Mouse (Mus musculus) regulatory T cell (primary cell): ENCODE data around the gene Hoxd8.

ENCODE experiments used
- in situ Hi-C: fragments of 300-600 bp; cut with MboI, MseI; formaldehyde crosslinking; loops from one replicate; pipeline ENCODE4 v1.15.1; 2025; ENCODE audit warnings: high pct_unique_total_duplicates

The Hoxd8 gene

DNA sequence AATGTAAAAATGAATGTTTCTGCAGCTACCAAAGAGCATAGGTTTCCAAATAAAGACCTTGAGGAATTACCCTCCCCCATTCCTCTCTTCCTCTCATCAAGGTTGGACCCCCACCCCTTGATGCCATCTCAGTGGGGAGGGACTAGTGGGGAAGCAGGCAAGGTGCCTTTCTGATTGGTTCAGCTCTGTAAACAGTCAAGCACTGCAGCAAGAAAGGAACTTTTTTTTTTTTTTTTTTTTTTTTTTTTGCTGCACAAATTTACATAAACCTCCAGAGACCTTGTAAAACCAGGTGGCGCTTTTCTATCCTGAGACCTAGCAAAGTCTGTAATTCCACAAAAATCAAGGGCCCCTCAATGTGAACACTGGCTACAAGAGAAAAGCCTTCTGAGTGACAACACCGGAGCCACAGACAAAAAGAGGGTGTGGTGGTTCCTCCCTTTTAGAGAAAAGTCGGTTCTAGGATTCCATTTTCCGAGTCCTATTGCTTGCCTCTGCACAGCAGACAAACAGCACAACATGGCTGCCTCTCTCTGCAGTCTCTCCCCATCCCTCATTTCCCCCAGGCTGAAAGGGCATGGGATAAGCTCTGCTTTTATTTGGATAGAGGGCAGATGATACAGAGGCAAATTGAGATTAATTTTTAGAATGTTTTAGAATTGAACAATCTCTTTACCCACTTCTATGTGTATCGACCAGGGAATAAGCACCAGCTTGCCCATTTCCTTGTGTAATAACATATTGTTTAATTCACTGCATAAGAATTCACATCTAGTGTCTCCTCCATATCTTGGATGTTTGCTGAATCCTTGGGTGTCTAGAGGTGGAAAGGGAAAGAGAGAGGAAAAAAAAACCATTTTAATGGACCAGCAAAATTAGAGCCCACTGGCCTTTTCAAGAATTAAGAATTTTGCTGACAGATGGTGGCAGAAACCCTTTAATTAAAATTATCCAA lies 5.3 kb downstream of the Hoxd8 start:
- in situ Hi-C loops: loop anchor here (10.0 kb wide), 1 partner anchor 115 kb away; the partner anchor contains the start of gene Mtx2

- in situ Hi-C loops: loop anchor here (10.0 kb wide), 1 partner anchor 114 kb away; the partner anchor contains the start of gene Mtx2
These were observed 6.6 kb downstream of the Hoxd8 start for GRCm38 (mm10) chr2:74710929-74711543.

GRCm38 (mm10) chr2:74711721-74712621 lies 7.6 kb downstream of the Hoxd8 start, which contains the start of the genes Hoxd3 and Hoxd4:
Gene Hoxd3 (plus strand): TSS chr2:74711927.
Gene Hoxd4 (plus strand): TSS chr2:74711929.
- in situ Hi-C loops: loop anchor here (10.0 kb wide), 1 partner anchor 113 kb away; the partner anchor contains the start of gene Mtx2

DNA sequence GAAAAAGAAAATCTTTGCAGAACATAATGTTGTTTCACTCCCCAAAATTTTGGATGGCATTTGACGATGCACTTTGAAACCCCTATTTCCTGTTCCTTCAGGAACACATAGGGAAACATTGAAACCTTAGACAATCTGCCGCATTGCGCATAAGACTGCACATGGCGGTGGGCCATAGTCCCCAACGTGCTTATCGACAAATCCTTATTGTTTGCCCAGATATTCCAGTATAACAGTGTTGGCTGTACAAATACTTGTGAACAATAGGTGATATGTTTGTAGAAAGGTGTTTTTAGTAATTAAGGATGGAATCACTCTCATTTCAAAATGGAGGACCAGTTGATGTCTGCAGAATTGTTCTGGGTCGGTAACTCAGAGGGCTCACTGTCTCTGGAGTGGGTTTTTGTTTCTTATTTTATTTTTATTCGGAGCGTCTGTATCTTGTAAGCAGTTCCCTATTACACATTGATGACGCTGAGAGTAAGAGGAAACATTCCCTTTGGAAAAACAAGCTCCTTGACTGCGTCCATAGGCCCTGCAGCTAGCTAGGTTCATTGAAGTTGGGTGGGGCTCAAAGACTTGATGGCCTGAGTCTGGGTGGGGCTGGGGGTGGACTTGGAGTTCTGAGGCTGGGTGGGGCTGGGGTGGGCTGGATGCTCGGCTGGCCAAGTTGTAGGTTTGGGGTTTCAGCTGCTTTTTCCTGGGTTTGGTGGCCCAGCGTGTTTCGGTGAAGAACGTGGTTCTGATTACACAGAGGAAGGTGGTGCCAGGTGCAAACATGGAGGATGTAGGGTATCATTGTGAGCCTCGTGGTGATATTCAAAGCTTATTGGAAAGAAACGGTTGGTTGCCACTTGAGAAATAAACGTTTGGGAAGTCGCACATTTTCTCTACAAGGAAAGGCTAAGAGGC lies 9.1 kb downstream of the Hoxd8 start:
- in situ Hi-C loops: loop anchor here (10.0 kb wide), 1 partner anchor 111 kb away; the partner anchor contains the start of gene Mtx2

DNA sequence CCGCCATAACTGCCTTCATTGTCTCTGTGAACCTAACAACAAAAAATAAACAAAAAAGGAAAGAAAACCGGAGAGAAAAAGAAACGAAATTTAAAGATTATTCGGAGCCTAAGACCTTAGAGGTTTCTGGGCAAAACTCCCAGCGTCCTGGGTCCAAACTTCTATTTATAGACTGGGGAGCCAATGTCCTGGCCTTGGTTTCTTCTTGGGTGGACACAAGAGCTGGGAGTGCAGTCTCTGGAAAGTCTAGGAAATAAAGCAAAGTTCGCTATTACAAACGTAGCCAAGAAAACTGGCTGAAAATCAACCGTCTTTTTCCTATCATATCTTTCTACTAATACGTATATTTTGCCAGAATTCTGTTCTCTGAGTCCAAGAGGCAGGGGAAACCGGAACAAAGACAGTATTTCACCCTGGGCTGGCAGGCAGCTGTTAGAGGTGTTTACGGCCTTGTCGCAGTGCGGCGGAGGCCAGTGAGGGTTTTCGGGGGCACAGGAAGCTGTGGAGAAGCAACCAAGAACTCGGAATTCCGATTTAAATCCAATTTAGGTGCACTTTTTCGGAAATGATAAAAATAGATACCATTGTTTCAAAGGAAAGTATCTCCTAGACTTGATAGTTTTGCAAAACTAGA lies 9.9 kb downstream of the Hoxd8 start:
- in situ Hi-C loops: loop anchor here (10.0 kb wide), 1 partner anchor 111 kb away; the partner anchor contains the start of gene Mtx2

DNA sequence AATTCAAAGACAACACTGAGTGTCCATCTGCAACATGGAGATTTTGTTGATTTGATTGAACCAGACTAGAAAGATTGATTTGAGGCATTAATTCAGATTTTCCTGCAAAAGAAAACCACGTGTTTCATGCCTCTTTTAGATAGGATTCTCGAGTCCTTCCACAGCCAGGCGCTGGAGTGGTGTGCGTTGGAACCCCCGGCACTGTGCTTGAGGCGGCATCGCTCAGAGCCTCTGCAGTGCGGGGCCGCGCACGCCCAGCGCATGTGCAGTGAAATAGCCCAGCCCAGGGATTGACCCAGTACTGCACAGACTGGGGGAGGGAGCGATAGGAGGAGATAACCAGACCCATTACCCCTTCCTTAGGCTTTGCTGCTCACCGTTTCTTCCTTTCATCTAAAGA lies 10.5 kb downstream of the Hoxd8 start:
- in situ Hi-C loops: loop anchor here (5.0 to 10.0 kb wide), 3 partner anchors 110 to 427 kb away; partner anchors contain the start of gene Mtx2

GRCm38 (mm10) chr2:74715504-74716241 lies 11.3 kb downstream of the Hoxd8 start:
- in situ Hi-C loops: loop anchor here (5.0 to 10.0 kb wide), 3 partner anchors 109 to 427 kb away; partner anchors contain the start of gene Mtx2

GRCm38 (mm10) chr2:74720384-74720783 lies 16.0 kb downstream of the Hoxd8 start:
- in situ Hi-C loops: no loop called here

DNA sequence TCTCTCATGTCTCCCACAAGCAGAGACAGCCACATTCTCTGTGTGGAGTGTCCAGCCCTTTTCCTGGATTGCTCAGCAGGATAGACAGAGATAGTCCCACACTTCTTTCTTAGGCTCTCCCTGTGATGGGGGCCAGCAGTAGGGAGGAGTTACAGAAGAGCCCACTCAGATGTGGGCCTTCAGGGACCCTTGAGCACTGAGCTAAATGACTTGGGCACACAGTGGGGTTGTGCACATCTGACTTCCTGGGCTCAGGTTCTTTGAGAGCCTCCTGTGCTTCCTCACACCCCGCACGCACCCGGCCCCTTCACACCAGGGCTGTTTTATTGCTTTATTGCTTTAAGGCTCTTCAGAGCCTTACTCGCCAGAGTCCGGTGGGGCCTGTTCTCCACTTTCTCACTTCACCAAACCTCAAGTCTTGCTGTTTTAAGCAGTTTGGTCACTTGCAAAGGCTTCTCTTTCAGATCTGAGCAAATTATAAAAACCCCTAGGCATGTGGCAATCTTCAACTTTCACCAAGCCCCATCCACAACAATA lies 16.6 kb downstream of the Hoxd8 start:
- in situ Hi-C loops: no loop called here

DNA sequence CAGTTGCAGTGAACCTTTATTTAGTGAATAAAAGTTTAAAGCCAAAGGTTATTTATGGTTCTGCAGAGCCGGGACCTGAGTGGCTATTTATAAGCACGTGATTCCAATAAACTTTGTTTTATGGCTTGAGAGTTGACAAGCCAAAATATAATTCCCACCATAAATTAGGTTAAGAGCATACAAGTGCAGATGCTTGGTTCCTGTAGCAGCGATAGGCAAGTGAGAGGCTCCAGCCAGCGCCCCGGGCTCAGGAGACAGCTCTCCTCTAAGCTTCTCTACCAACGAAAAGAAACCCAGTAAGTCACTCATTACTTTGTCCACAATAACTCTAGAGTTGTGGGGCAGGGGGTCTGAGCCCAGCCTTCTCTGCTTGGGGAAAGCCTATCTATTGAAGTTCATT lies 17.5 kb downstream of the Hoxd8 start:
- in situ Hi-C loops: no loop called here

GRCm38 (mm10) chr2:74722949-74723348 lies 18.5 kb downstream of the Hoxd8 start:
- in situ Hi-C loops: no loop called here

- in situ Hi-C loops: no loop called here
These were observed 20.0 kb downstream of the Hoxd8 start for GRCm38 (mm10) chr2:74724244-74725015.

DNA sequence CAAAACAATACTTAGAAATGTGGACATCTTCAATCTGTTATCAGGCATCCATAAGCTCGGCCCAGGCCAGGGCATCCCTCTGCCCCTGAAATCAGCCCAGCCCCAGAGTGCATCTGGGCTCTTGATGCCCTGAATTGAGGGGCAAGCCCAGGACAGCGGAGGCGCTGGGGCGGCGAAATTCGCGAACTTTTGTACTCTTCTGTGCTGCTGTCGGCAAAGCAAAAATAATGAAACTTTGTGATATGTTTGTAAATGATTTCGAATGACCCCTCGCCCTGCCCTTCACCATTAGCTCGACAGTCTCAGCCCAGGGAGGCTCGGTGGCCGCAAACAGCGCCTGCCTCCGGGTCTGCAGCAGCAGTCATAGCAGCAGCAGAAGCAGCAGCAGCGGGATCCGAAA lies 20.8 kb downstream of the Hoxd8 start:
- in situ Hi-C loops: no loop called here

DNA sequence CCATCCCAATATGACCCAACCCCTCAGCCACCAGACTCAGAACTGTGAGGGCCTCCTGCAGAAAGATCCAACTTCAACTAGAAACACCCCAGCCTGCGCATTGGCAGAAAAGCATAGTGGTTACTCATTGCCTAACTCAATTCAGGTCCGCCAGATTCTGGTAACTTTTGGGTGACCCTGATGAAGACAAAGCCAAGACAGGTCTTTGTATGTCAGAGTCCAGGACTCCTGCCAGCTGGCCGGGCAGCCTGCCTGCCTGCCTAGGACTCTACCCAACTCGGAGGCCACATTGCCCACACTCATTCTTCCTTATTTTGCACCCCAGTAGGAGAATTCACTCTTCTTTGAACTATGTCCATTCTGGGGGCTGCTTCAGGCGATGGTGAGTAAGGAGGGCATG lies 22.1 kb downstream of the Hoxd8 start, which contains the start of gene Gm28230:
TSS of gene Gm28230 (plus strand) at position 178 of the 400 bp plus-strand sequence.
- in situ Hi-C loops: no loop called here

DNA sequence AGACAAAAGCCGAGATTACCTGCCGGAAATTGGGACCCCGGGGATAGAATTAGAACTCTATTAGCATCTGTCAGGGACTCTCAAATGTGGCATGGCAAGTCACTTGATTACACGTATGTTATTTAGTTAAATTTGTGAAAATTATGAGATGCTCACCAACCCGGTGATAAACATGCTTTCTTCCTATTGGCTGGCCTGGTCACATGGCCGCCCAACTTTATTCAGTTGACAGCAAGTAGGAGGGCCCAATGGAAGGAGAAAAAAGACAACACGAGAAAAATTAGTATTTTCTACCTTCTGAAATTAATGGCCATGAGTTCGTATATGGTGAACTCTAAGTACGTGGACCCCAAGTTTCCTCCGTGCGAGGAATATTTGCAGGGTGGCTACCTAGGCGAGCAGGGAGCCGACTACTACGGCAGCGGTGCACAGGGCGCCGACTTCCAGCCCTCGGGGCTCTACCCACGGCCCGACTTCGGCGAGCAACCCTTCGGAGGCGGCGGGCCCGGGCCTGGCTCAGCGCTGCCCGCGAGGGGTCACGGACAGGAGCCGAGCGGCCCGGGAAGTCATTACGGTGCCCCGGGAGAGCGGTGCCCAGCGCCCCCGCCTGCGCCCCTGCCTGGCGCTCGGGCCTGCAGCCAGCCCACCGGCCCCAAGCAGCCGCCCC lies 22.7 kb downstream of the Hoxd8 start:
- in situ Hi-C loops: no loop called here

GRCm38 (mm10) chr2:74727640-74728302 lies 23.4 kb downstream of the Hoxd8 start:
- in situ Hi-C loops: no loop called here

DNA sequence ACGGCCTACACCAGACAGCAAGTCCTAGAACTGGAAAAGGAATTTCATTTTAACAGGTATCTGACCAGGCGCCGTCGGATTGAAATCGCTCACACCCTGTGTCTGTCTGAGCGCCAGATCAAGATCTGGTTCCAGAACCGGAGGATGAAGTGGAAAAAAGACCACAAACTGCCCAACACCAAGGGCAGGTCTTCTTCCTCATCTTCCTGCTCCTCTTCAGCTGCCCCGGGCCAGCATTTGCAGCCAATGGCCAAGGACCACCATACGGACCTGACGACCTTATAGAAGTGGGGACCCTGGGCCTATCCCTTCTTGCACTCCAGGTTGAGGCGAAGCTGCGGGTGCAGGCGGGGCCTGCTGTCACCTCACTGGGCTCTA lies 23.9 kb downstream of the Hoxd8 start:
- in situ Hi-C loops: no loop called here
